Mouse (Mus musculus): ENCODE measurements around the gene Cnnm4. TPM values are rescaled to one million over a fixed set of nuclear protein-coding genes. Genes with fewer than 3 reads are reported as not detected.

The Cnnm4 gene
- total and polyA plus RNA-seq, 3 experiments = 3.0 to 4.6 (median 3.5) TPM

- Histone ChIP-seq H3K36me3 (replicated peaks in 1 of 2; ENCODE audit: control insufficient read depth in 1 of 2, insufficient read depth in 1 of 2, low read length in 1 of 2) (peaks cover 26 to 52% of the 10 kb centered on the region in 2 experiments), H3K27ac (ENCODE audit: insufficient read depth, low read depth) (peak within 1 kb of the TSS; percentile 11), H3K79me2 (replicated peaks; ENCODE audit: control insufficient read depth, extremely low read depth, insufficient read depth, poor library complexity, severe bottlenecking) (no peaks in the 10 kb centered on the region), H3K27me3 (replicated peaks) (no peaks in the 10 kb centered on the region), H3K9ac (ENCODE audit: insufficient read depth, low read depth) (peak within 1 kb of the TSS; percentile 42), H3K4me2 (ENCODE audit: insufficient read depth, low read depth, poor library complexity, severe bottlenecking) (peak within 1 kb of the TSS; percentile 80), H3K4me1 (ENCODE audit: control insufficient read depth in 1 of 2, insufficient read depth in 2 of 2) (peaks cover 2 to 10% of the 10 kb centered on the region in 2 experiments; a peak in 3 of 4 replicates), H3K4me3 (replicated peaks in 1 of 3; ENCODE audit: low read depth in 2 of 3, low read length in 2 of 3, poor library complexity in 1 of 3) (peak within 1 kb of the TSS; percentile 66 to 81 (median 72)), H3K9me3 (replicated peaks; ENCODE audit: low read length) (no peaks in the 10 kb centered on the region)
- in situ Hi-C loops (cut with MboI; ENCODE audit: low pct_ligation_motif_present, low pct_unique_long_range_greater_than_20kb, low sequenced_read_pairs) = no loop called here
- dilution Hi-C loops (cut with MboI; ENCODE audit: extremely low pct_ligation_motif_present, extremely low pct_unique_long_range_greater_than_20kb, low sequenced_read_pairs) = no loop called here
- peak; percentile 98 for DNase-seq (ENCODE audit: extremely low read depth)
- TF ChIP-seq CHD1 (IDR thresholded peaks at IDR 0.05; ENCODE audit: low read depth, low read length) (no peak), RAD21 (IDR thresholded peaks at IDR 0.05; ENCODE audit: low read depth, low read length) (no peak; the same call in none of the 2 replicates), ETS1 (conservative IDR thresholded peaks at IDR 0.05; ENCODE audit: low read depth, low read length) (no peak), JUN (IDR thresholded peaks at IDR 0.05; ENCODE audit: insufficient read depth, low read depth, low read length) (no peak), MAX (IDR thresholded peaks at IDR 0.05; ENCODE audit: low read length) (peak; percentile 64), POLR2A (IDR thresholded peaks at IDR 0.05; ENCODE audit: low read depth, low read length) (peak; percentile 93), PAX5 (IDR thresholded peaks at IDR 0.05; ENCODE audit: low read length) (no peak), NELFE (IDR thresholded peaks at IDR 0.05; ENCODE audit: low read depth, low read length) (peak; percentile 78), USF2 (conservative IDR thresholded peaks at IDR 0.05; ENCODE audit: low read depth, low read length) (no peak), ZKSCAN1 (IDR thresholded peaks at IDR 0.05; ENCODE audit: borderline replicate concordance, low read depth, low read length) (no peak), ZMIZ1 (IDR thresholded peaks at IDR 0.05; ENCODE audit: low read depth, low read length) (peak; percentile 67), ZC3H11A (IDR thresholded peaks at IDR 0.05; ENCODE audit: low read depth, low read length) (peak; percentile 99), CHD2 (IDR thresholded peaks at IDR 0.05; ENCODE audit: low read length) (peak; percentile 96), MAZ (IDR thresholded peaks at IDR 0.05; ENCODE audit: low read depth, low read length) (peak; percentile 89), TCF12 (IDR thresholded peaks at IDR 0.05; ENCODE audit: low read depth, low read length) (peak; percentile 69), RCOR1 (conservative IDR thresholded peaks at IDR 0.05; ENCODE audit: low read depth, low read length) (0 out of 2 replicates have a peak, but pooled peaks have one; percentile 43), CTCF (conservative IDR thresholded peaks at IDR 0.05 in 1 of 2, IDR thresholded peaks at IDR 0.05 in 1 of 2; ENCODE audit: low read depth in 2 of 2, low read length in 2 of 2) (peak; percentile 54 to 100), MXI1 (IDR thresholded peaks at IDR 0.05; ENCODE audit: low read depth, low read length) (peak; percentile 80), IRF4 (IDR thresholded peaks at IDR 0.05; ENCODE audit: low read depth, low read length) (peak; percentile 75), SIN3A (IDR thresholded peaks at IDR 0.05; ENCODE audit: low read length) (peak; percentile 63; the same call in 1 of the 2 replicates), JUND (conservative IDR thresholded peaks at IDR 0.05; ENCODE audit: low read depth, low read length) (no peak), SMC3 (IDR thresholded peaks at IDR 0.05; ENCODE audit: low read depth, low read length) (peak; percentile 100), UBTF (IDR thresholded peaks at IDR 0.05; ENCODE audit: low read depth, low read length) (no peak), ZNF384 (IDR thresholded peaks at IDR 0.05; ENCODE audit: low read depth, low read length) (no peak), E2F4 (IDR thresholded peaks at IDR 0.05; ENCODE audit: insufficient replicate concordance, low read depth, low read length) (no peak), HCFC1 (IDR thresholded peaks at IDR 0.05; ENCODE audit: low read depth, low read length) (peak; percentile 32; the same call in 1 of the 2 replicates), NRF1 (IDR thresholded peaks at IDR 0.05; ENCODE audit: low read depth, low read length) (peak; percentile 60), EP300 (IDR thresholded peaks at IDR 0.05; ENCODE audit: low read length) (no peak), POLR2AphosphoS2 (IDR thresholded peaks at IDR 0.05; ENCODE audit: low read depth, low read length) (no peak), GABPA (IDR thresholded peaks at IDR 0.05; ENCODE audit: insufficient replicate concordance, low read depth, low read length) (no peak), MYC (IDR thresholded peaks at IDR 0.05; ENCODE audit: low read depth, low read length) (peak; percentile 15; the same call in 1 of the 2 replicates), MEF2A (IDR thresholded peaks at IDR 0.05; ENCODE audit: borderline replicate concordance, low read depth, low read length) (peak; percentile 67), MAFK (IDR thresholded peaks at IDR 0.05; ENCODE audit: insufficient replicate concordance, low read length) (no peak), USF1 (IDR thresholded peaks at IDR 0.05; ENCODE audit: low read depth, low read length) (no peak; the same call in 1 of the 2 replicates), TBP (conservative IDR thresholded peaks at IDR 0.05; ENCODE audit: low read depth, low read length) (0 out of 2 replicates have a peak, but pooled peaks have one; percentile 13), BHLHE40 (IDR thresholded peaks at IDR 0.05; ENCODE audit: low read depth, low read length) (peak; percentile 27; the same call in 1 of the 2 replicates), KAT2A (IDR thresholded peaks at IDR 0.05; ENCODE audit: insufficient replicate concordance, low read length) (no peak), ELF1 (IDR thresholded peaks at IDR 0.05; ENCODE audit: low read depth, low read length) (no peak; the same call in 1 of the 2 replicates)
Measured at GRCm38 (mm10) chr1:36546888-36547471, 75.6 kb downstream of the Cnnm4 start, which contains the start of gene Ankrd39. Ankrd39 (minus strand) TSS chr1:36547445.
